Mouse (Mus musculus): Measurements from ENCODE around the gene Cyp46a1. TPM values are rescaled to one million over a fixed set of nuclear protein-coding genes. Genes with fewer than 3 reads are reported as not detected.

The Cyp46a1 gene
- polyA plus RNA-seq, 1 experiment from 2014 or later: 0.09 TPM

DNA sequence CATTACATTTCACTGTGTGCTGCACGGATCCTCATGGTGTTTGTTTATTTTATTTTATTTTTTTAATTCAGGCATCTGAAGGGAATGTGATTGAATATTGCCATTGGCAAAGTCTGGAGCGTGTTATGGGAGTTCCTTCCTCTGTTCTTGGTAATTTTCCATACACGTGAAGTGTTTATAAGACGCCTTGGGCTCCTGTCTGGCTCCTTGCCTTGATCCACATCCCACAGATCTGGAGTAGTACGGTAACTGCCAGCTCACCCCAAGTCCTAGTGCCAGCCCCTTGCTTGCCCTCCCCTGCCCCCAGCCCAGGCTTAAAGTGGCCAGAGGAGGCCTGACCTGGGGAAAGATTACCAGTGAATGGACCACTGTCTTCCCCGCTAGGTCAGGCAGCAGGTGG is 33.2 kb upstream of the Cyp46a1 start:
- Histone ChIP-seq H3K4me1 (replicated peaks) (no peaks in the 10 kb centered on the region; the same call in 1 of the 2 replicates), H3K4me3 (replicated peaks) (no peak overlapping the region), H3K36me3 (replicated peaks) (no peaks in the 10 kb centered on the region), H3K27ac (replicated peaks) (no peak overlapping the region), H3K4me2 (no peak overlapping the region), H3K9me3 (replicated peaks) (no peaks in the 10 kb centered on the region), H3K27me3 (peaks cover 21% of the 10 kb centered on the region), H3K9ac (no peak overlapping the region)
- WGBS (ENCODE audit: insufficient replicate concordance): 67% methylated on average over 6 of the region's 6 CpGs
- ATAC-seq (ENCODE audit: insufficient read depth): no peak

DNA sequence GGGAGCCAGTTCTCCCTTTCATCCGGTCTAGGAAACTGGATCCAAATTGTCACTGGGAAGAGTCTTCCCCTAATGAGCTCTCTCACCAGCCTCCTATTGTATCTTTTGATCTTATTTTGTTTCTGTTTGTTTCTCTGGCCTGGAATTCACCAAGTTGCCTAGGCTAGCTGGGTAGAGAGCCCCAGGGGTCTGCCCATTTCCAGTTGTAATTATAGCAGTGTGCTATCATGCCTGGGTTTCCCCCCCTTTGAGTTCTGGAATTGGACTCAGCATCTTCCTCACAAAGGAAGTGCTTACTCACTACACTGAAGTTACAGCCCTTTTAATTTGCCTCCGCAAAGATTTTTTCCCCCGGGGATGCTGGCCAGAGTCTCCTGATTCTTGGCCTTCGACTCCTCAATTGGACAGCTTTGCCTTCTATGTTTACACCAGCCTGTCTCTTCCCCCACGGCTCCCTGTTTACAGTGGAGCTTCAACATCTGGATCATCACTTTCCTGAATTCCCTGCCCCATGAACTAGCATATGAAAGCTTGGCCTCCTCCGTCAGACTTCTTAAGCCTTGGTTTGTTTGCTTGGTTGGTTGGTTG is 30.3 kb upstream of the Cyp46a1 start:
- H3K4me3 ChIP-seq (replicated peaks): no peak overlapping the region
- H3K9ac ChIP-seq: no peak overlapping the region
- no peaks in the 10 kb centered on the region; the same call in 1 of the 2 replicates for H3K4me1 ChIP-seq (replicated peaks)
- 51% methylated on average over 6 of the region's 6 CpGs for WGBS (ENCODE audit: insufficient replicate concordance)
- H3K9me3 ChIP-seq (replicated peaks): no peaks in the 10 kb centered on the region
- no peaks in the 10 kb centered on the region for H3K36me3 ChIP-seq (replicated peaks)
- H3K27me3 ChIP-seq: peaks cover 44% of the 10 kb centered on the region
- H3K27ac ChIP-seq (replicated peaks): no peak overlapping the region
- no peak overlapping the region for H3K4me2 ChIP-seq
- ATAC-seq (ENCODE audit: insufficient read depth): no peak

DNA sequence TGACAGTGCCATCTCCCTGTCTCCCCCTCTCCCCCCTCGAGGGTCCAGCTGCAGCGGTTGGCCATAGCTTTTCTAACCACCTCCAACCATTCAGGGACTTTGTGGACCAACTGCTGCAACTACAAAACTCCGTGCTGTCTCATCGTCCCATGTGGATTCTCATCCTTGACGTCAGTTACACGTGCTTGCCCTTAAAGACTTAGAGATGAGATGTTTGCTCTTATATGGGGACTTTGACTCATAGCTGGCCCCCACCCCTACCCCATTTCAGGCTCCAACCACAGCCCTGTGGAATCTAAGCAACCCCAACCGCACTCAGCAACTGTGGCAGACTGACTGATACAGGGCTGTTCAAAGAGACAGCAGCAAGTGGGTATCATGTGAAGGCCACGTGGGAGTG is 29.0 kb upstream of the Cyp46a1 start:
- peaks cover 44% of the 10 kb centered on the region for H3K27me3 ChIP-seq
- ATAC-seq (ENCODE audit: insufficient read depth): no peak
- no peaks in the 10 kb centered on the region; the same call in 1 of the 2 replicates for H3K4me1 ChIP-seq (replicated peaks)
- H3K4me3 ChIP-seq (replicated peaks): no peak overlapping the region
- no peak overlapping the region for H3K27ac ChIP-seq (replicated peaks)
- no peak overlapping the region for H3K4me2 ChIP-seq
- 51% methylated on average over 8 of the region's 8 CpGs for WGBS (ENCODE audit: insufficient replicate concordance)
- H3K36me3 ChIP-seq (replicated peaks): no peaks in the 10 kb centered on the region
- H3K9ac ChIP-seq: no peak overlapping the region
- H3K9me3 ChIP-seq (replicated peaks): no peaks in the 10 kb centered on the region

DNA sequence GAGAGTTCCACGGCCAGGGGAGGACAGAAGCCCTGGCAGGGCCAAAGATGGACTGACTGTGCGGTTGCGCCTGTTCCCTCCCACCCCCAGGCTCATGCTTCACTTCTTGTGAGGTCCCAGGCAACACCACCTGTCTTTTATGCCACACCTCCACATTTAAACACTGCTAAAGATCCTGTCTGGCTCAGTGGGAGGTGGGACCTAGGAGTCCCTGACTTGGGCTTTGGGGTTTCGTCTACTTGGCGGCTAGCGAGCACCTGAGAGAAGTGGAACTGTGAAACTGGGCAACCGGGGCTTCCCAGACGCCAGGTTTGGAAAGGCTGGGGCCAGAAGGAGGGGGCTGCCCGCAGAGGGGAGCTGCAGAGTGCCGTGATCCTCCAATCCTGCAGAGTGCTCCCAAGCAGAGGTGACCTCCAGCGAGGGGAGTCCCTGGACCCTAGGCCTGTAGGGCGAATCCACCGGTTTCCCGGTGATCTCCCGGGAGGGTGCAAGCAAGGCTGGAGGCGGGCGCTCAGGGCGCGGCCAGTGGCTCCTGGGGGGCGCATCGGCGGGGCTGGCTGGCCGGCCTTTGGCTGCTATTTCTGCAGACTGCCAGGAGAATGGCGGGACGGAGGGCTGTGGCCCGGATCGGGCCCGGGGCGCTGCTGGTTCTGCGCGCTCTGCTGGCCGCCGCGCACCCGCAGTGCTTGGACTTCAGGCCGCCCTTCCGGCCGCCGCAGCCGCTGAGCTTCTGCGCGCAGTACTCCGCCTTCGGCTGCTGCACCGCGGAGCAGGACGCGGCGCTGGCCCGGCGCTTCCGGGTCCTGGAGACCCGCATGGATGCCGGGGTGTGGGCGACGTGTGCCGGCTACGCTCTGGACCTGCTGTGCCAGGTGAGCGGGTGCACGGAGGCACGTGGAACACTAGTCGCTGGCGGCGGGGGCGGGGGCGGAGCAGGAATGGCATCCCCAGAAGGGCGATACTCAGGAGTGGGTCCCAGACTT is 28.1 kb upstream of the Cyp46a1 start, which contains the start of gene Hhipl1:
TSS of gene Hhipl1 (plus strand) at position 459 of the 983 bp plus-strand sequence.
- Histone ChIP-seq H3K4me2 (peak within 1 kb of the TSS; percentile 64), H3K36me3 (replicated peaks) (no peaks in the 10 kb centered on the region), H3K9me3 (replicated peaks) (no peaks in the 10 kb centered on the region), H3K4me3 (replicated peaks) (peak within 1 kb of the TSS; percentile 40), H3K9ac (0 out of 2 replicates have a peak within 1 kb of the TSS, but pooled peaks have one; percentile 4), H3K27ac (replicated peaks) (no peak within 1 kb of the TSS), H3K4me1 (replicated peaks) (no peaks in the 10 kb centered on the region; the same call in 1 of the 2 replicates), H3K27me3 (peaks cover 44% of the 10 kb centered on the region)
- WGBS (ENCODE audit: insufficient replicate concordance): 2% methylated on average over 67 of the region's 67 CpGs
- no peak for ATAC-seq (ENCODE audit: insufficient read depth)

DNA sequence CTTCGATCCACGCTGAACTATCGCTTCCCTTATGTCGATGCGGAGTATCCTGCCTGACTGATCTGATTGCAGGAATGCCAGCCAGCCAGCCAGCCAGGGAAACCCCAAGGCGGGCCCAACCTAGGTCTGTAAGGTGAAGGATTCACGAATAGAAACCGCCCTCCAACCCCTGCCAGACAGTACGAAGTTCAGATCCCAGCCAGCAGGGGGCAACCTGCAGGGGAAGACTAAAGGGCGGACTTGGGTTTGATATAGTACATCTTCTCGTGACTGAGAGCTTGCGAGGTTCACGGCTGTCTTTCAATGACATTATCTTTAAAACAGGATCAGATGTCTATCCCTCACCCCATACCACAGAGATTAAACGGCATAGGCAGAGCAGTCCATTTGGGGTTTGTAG is 26.6 kb upstream of the Cyp46a1 start:
- ATAC-seq (ENCODE audit: insufficient read depth): no peak
- H3K4me1 ChIP-seq (replicated peaks): peaks cover 5% of the 10 kb centered on the region
- no peaks in the 10 kb centered on the region for H3K9me3 ChIP-seq (replicated peaks)
- no peak overlapping the region for H3K4me2 ChIP-seq
- no peak overlapping the region for H3K27ac ChIP-seq (replicated peaks)
- no peak overlapping the region for H3K4me3 ChIP-seq (replicated peaks)
- 15% methylated on average over 14 of the region's 14 CpGs for WGBS (ENCODE audit: insufficient replicate concordance)
- H3K27me3 ChIP-seq: peaks cover 44% of the 10 kb centered on the region
- no peak overlapping the region for H3K9ac ChIP-seq
- H3K36me3 ChIP-seq (replicated peaks): no peaks in the 10 kb centered on the region

DNA sequence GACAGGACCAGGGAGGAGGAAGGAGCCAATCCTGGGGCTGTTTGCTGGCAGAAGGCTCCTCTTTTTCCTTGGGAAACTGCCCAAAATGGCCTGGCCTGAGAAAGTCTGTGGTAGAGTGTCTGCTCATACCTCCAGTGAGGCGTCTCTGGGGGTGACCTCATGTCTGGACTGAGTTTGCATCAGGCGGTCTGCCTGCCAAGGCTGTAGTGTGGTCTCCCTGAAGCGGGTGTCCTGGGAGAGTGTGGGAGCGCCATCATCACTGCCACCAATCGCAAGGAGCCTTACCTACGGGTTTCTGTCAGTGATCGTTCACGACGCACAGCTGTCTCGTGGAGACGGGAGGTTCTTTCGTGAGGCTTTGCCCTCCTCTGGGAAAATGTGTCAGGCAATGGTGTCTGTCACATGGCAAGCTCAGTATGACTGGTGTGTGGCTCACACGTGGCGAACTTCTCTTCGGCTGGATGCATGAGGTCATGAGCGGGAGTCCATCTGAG is 25.8 kb upstream of the Cyp46a1 start:
- 72% methylated on average over 16 of the region's 16 CpGs for WGBS (ENCODE audit: insufficient replicate concordance)
- Histone ChIP-seq H3K4me3 (replicated peaks) (no peak overlapping the region), H3K27me3 (peaks cover 44% of the 10 kb centered on the region), H3K4me2 (no peak overlapping the region), H3K9ac (no peak overlapping the region), H3K4me1 (replicated peaks) (peaks cover 5% of the 10 kb centered on the region), H3K9me3 (replicated peaks) (no peaks in the 10 kb centered on the region), H3K36me3 (replicated peaks) (no peaks in the 10 kb centered on the region), H3K27ac (replicated peaks) (no peak overlapping the region)
- no peak for ATAC-seq (ENCODE audit: insufficient read depth)

DNA sequence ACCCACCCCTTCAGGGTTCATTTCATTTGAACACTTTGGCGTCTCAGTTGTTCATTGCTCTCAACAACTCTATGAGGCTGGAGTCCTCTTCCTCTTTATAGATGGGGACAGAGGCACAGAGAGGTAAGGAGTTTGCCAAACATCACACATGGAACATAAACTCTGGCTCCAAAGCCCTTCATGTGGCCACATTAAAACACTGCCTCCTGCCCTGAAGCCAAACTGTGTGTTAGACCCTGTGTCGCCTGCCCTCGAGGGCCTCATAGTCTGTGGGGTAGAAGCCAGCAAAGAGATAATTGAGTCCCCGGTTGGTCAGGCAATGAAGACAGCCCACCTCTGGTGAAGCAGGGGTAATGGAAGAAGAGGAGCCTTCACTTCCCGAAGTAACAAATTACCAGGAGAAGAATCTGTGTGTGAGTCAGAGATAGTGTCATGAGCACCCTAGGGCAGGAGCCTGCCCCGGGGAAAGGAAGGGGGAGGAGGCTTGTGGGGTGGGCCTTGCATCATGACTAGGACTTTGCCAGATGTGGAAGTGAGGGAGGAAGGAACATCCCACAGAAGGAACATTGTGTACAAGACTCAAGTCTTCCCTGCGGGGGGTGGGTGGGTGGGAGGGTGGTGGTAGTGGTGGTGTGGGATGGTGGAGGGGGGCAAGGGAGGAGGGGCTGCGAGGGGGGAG is 24.9 kb upstream of the Cyp46a1 start:
- Histone ChIP-seq H3K9ac (no peak overlapping the region), H3K27me3 (peaks cover 41% of the 10 kb centered on the region), H3K4me3 (replicated peaks) (no peak overlapping the region), H3K36me3 (replicated peaks) (no peaks in the 10 kb centered on the region), H3K4me2 (no peak overlapping the region), H3K27ac (replicated peaks) (no peak overlapping the region), H3K4me1 (replicated peaks) (peaks cover 5% of the 10 kb centered on the region), H3K9me3 (replicated peaks) (no peaks in the 10 kb centered on the region)
- 18% methylated on average over 7 of the region's 8 CpGs for WGBS (ENCODE audit: insufficient replicate concordance)
- ATAC-seq (ENCODE audit: insufficient read depth): no peak

DNA sequence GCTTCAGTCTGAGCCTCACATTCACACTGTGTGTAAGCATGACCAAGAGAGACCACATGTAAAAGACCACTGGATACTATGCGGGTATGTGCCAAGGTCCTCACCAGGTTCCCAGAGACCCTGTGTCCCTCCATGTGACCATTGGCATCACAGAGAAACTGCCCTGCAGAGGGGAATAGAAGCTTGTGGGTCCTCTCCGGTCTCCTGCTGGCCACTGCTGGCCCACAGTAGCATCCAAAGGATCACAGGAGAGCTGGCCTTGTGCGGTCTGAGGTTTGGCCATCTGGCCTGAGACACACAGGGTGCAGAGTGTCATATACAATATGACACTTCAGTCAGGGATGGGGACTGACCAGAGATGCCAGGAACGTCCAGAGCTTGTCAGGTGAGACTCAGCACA is 24.1 kb upstream of the Cyp46a1 start:
- no peak overlapping the region for H3K4me2 ChIP-seq
- H3K9me3 ChIP-seq (replicated peaks): no peaks in the 10 kb centered on the region
- no peak overlapping the region for H3K4me3 ChIP-seq (replicated peaks)
- no peak overlapping the region for H3K27ac ChIP-seq (replicated peaks)
- peaks cover 5% of the 10 kb centered on the region for H3K4me1 ChIP-seq (replicated peaks)
- H3K27me3 ChIP-seq: peaks cover 33% of the 10 kb centered on the region
- no peak for ATAC-seq (ENCODE audit: insufficient read depth)
- no peaks in the 10 kb centered on the region for H3K36me3 ChIP-seq (replicated peaks)
- no peak overlapping the region for H3K9ac ChIP-seq
- 60% methylated on average over 4 of the region's 4 CpGs for whole genome bisulfite sequencing (ENCODE audit: insufficient replicate concordance)

DNA sequence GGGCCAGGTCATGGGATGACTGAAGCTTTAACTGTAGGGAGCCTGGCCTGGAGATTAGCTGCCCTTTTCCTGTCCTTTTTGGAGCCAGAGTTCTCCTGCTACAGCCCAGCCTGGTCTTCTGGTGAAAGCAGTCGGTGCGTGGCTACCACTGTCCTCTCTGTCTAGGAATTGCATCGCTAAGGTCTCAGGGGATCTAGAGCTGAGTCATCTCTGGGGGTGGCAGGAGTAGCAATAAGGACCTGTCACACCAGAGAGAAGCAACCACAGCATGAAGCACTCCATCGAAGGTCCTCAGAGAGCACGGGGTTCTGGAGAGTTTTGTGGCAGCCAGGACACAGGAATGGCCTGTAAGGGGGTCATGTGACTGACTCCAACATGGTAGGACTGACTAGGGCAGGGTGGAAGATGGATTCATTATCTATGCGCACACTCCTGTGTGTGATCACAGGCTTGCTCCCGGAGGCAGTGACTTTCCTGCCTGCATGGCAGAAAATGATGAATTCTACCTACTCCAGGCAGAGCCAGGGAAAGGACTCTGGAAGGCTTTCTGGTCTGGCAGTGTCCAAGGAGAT is 23.6 kb upstream of the Cyp46a1 start:
- WGBS (ENCODE audit: insufficient replicate concordance): 62% methylated on average over 7 of the region's 7 CpGs
- peaks cover 29% of the 10 kb centered on the region for H3K27me3 ChIP-seq
- no peaks in the 10 kb centered on the region for H3K36me3 ChIP-seq (replicated peaks)
- H3K9me3 ChIP-seq (replicated peaks): no peaks in the 10 kb centered on the region
- H3K27ac ChIP-seq (replicated peaks): no peak overlapping the region
- peaks cover 5% of the 10 kb centered on the region for H3K4me1 ChIP-seq (replicated peaks)
- no peak overlapping the region for H3K9ac ChIP-seq
- no peak overlapping the region for H3K4me3 ChIP-seq (replicated peaks)
- no peak overlapping the region for H3K4me2 ChIP-seq
- ATAC-seq (ENCODE audit: insufficient read depth): no peak

DNA sequence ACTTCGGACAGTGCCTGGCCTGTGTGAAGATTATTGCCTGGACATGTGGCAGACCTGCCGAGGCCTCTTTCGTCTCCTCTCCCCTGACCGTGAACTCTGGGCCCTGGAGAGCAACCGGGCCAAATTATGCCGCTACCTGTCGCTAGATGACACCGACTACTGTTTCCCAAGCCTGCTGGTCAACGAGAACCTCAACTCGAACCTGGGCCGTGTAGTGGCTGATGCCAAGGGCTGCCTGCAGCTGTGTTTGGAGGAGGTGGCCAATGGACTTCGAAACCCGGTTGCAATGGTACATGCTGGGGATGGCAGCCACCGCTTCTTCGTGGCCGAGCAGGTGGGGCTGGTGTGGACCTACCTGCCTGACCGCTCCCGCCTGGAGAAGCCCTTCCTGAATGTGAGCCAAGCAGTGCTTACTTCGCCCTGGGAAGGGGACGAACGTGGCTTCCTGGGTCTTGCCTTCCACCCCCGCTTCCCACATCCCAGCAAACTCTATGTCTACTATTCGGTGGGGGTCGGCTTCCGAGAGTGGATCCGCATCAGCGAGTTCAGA is 22.4 kb upstream of the Cyp46a1 start:
- WGBS (ENCODE audit: insufficient replicate concordance): 68% methylated on average over 27 of the region's 27 CpGs
- ATAC-seq (ENCODE audit: insufficient read depth): 0 out of 2 replicates have a peak, but pooled peaks have one; percentile 25
- Histone ChIP-seq H3K27ac (replicated peaks) (no peak overlapping the region), H3K4me1 (replicated peaks) (peaks cover 5% of the 10 kb centered on the region), H3K9me3 (replicated peaks) (no peaks in the 10 kb centered on the region), H3K36me3 (replicated peaks) (no peaks in the 10 kb centered on the region), H3K9ac (no peak overlapping the region), H3K4me3 (replicated peaks) (no peak overlapping the region), H3K4me2 (no peak overlapping the region), H3K27me3 (peaks cover 29% of the 10 kb centered on the region)
